In genomic region chr12:111455311-111455846, GRCm38 (mm10) we compare ENCODE assay signal across 14 mouse cellular contexts. TPM values are rescaled to one million over a fixed set of nuclear protein-coding genes. Genes with fewer than 3 reads are reported as not detected.
DNase-seq lines count a peak whose midpoint lies in the region; ATAC-seq and TF ChIP-seq lines count a peak whose summit lies in the region.
"Had no signal": no experiment of that assay in that cellular context is flagged by ENCODE, and none has a peak within 500 bp of the region (broad histone marks: within the 10 kb centered on the region; RNA-seq: fewer than 3 reads in every experiment).

No protein-coding gene starts in this region.

- no peak overlapping the region for H3K27ac ChIP-seq in heart, postnatal 0 days (ENCODE audit: low read depth)
- H3K27ac ChIP-seq: embryonic facial prominence, embryonic 12.5 days; forebrain, embryonic 13.5 days; hindbrain, postnatal 0 days; midbrain, embryonic 12.5 days had no signal

- H3K4me2 ChIP-seq in heart, postnatal 0 days (ENCODE audit: low read depth, low read length): no peak overlapping the region
- H3K4me2 ChIP-seq: embryonic facial prominence, embryonic 12.5 days; forebrain, embryonic 13.5 days; midbrain, embryonic 12.5 days had no signal

- ATAC-seq in Patski: peak; percentile 17
- ATAC-seq in heart, postnatal 0 days (ENCODE audit: insufficient read depth, low read depth): 0 out of 2 replicates have a peak, but pooled peaks have one; percentile 4
- ATAC-seq in megakaryocyte-erythroid progenitor cell, adult 5-6 weeks (replicated peaks; ENCODE audit: low FRiP score, low TSS enrichment, poor library complexity, severe bottlenecking): 0 out of 2 replicates have a peak, but pooled peaks have one; percentile 2
- ATAC-seq: forebrain, embryonic 13.5 days; hindbrain, postnatal 0 days had no signal

- WGBS in heart, postnatal 0 days: 53% methylated on average over 12 of the region's 12 CpGs

- no peak overlapping the region for H3K4me3 ChIP-seq in heart, postnatal 0 days (ENCODE audit: low read depth, low read length)
- H3K4me3 ChIP-seq: embryonic facial prominence, embryonic 12.5 days; forebrain, embryonic 13.5 days; midbrain, embryonic 12.5 days had no signal

- TF ChIP-seq EP300 in heart, postnatal 0 days (IDR thresholded peaks at IDR 0.05; ENCODE audit: low read depth): no peak

- CTCF ChIA-PET in Patski (lab: Charles Lee): interaction anchor here (1.9 to 10.0 kb wide), 2 partner anchors 29 to 49 kb away, joined by 4 to 144 read pairs; no protein-coding TSS in a partner anchor

- peak; percentile 40 for DNase-seq in kidney, adult 11 months
- DNase-seq in kidney, adult 9 months: no peak
- no peak for DNase-seq in Patski (ENCODE audit: low read depth, low spot score)
- no peak for DNase-seq in heart, postnatal 0 days (ENCODE audit: low spot score)
- DNase-seq in T-cell, adult 2 months (ENCODE audit: low spot score): no peak
- DNase-seq in adrenal gland, adult 8-10 months: no peak
- DNase-seq: thymus, postnatal 36 days had no signal

- in situ Hi-C loops in Patski (cut with MboI; ENCODE audit: low pct_unique_long_range_greater_than_20kb): no loop called here

- no peaks in the 10 kb centered on the region for H3K9me3 ChIP-seq in heart, postnatal 0 days (replicated peaks; ENCODE audit: control insufficient read depth, low read length)
- H3K9me3 ChIP-seq: embryonic facial prominence, embryonic 12.5 days; forebrain, embryonic 13.5 days; midbrain, embryonic 12.5 days had no signal

- no peaks in the 10 kb centered on the region for H3K27me3 ChIP-seq in Patski
- peaks cover 21% of the 10 kb centered on the region for H3K27me3 ChIP-seq in heart, postnatal 0 days (ENCODE audit: control insufficient read depth, insufficient read depth, low read length)

- POLR2A ChIA-PET in Patski (lab: Charles Lee): interaction anchor here (1.5 to 2.0 kb wide), 3 partner anchors 12 to 26 kb away, joined by 5 to 9 read pairs (median 5); no protein-coding TSS in a partner anchor

- no peaks in the 10 kb centered on the region for H3K36me3 ChIP-seq in heart, postnatal 0 days (replicated peaks; ENCODE audit: control insufficient read depth, insufficient read depth, low read length)
- H3K36me3 ChIP-seq: embryonic facial prominence, embryonic 12.5 days; midbrain, embryonic 12.5 days had no signal

- no peak overlapping the region for H3K9ac ChIP-seq in heart, postnatal 0 days (replicated peaks; ENCODE audit: low read depth, low read length)
- H3K9ac ChIP-seq: embryonic facial prominence, embryonic 12.5 days; forebrain, embryonic 13.5 days; midbrain, embryonic 12.5 days had no signal

- no peak for TF ChIP-seq CTCF in Patski (IDR thresholded peaks at IDR 0.05)
- TF ChIP-seq CTCF in heart, postnatal 0 days (IDR thresholded peaks at IDR 0.05; ENCODE audit: low read depth): no peak

- H3K4me1 ChIP-seq in heart, postnatal 0 days (ENCODE audit: control insufficient read depth, insufficient read depth): peaks cover 12% of the 10 kb centered on the region; the same call in 1 of the 2 replicates
- H3K4me1 ChIP-seq: forebrain, embryonic 13.5 days; midbrain, embryonic 12.5 days had no signal

RNA-seq across cellular contexts. Expression of gene Tnfaip2, which starts 13.1 kb away (rescaled TPM):
- polyA plus RNA-seq in Patski (2021): 57.5 TPM
- total RNA-seq in heart, postnatal 0 days (2014; rRNA removed; ENCODE audit: low replicate concordance): 12.5 and 14.8 TPM in 2 replicates
- polyA plus RNA-seq in heart, postnatal 0 days (2015; fragmentation: Nextera tagmentation; extraction: Ambion mirVana): 8.9 and 9.5 TPM in 2 replicates
- 163 and 178 TPM in 2 replicates for total RNA-seq in megakaryocyte-erythroid progenitor cell, adult 5-6 weeks (2014; fragmentation: Nextera tagmentation)
- total RNA-seq in megakaryocyte-erythroid progenitor cell, adult 5-6 weeks (2017): 102 and 149 TPM in 2 replicates
- 10 to 100 TPM; 14.3 to 28.0 (median 17.7) TPM for total RNA-seq in adrenal gland, adult 8-10 months (2022)

RNA-seq across cellular contexts. Expression of gene Gm266, which starts 30.2 kb away (rescaled TPM):
- polyA plus RNA-seq in Patski (2021): 2.3 TPM
- total RNA-seq in heart, postnatal 0 days (2014; rRNA removed; ENCODE audit: low replicate concordance): 4.0 and 4.3 TPM in 2 replicates
- 0.85 and 1.3 TPM in 2 replicates for polyA plus RNA-seq in heart, postnatal 0 days (2015; fragmentation: Nextera tagmentation; extraction: Ambion mirVana)
- not detected in 2 replicates for total RNA-seq in megakaryocyte-erythroid progenitor cell, adult 5-6 weeks (2014; fragmentation: Nextera tagmentation)
- total RNA-seq in megakaryocyte-erythroid progenitor cell, adult 5-6 weeks (2017): not detected in 2 replicates
- not detected for total RNA-seq in adrenal gland, adult 8-10 months (2022)
- total RNA-seq: granulocyte monocyte progenitor cell, adult 5-6 weeks had no signal

RNA-seq across cellular contexts. Expression of gene Exoc3l4, which starts 38.6 kb away (rescaled TPM):
- 8.5 TPM for polyA plus RNA-seq in Patski (2021)
- 7.9 and 51.6 TPM in 2 replicates for total RNA-seq in heart, postnatal 0 days (2014; rRNA removed; ENCODE audit: low replicate concordance)
- polyA plus RNA-seq in heart, postnatal 0 days (2015; fragmentation: Nextera tagmentation; extraction: Ambion mirVana): 8.5 and 9.8 TPM in 2 replicates
- 0.27 TPM in 1 of 2 replicates, not detected in the other for total RNA-seq in megakaryocyte-erythroid progenitor cell, adult 5-6 weeks (2014; fragmentation: Nextera tagmentation)
- not detected in 2 replicates for total RNA-seq in megakaryocyte-erythroid progenitor cell, adult 5-6 weeks (2017)
- total RNA-seq in adrenal gland, adult 8-10 months (2022): 10 to 100 TPM in 1 of 4 experiments, 1 to 10 TPM in 3; 3.2 to 10.0 (median 7.8) TPM

RNA-seq across cellular contexts. Expression of gene Lbhd2, which starts 48.8 kb away (rescaled TPM):
- polyA plus RNA-seq in Patski (2021): not detected
- not detected in 2 replicates for total RNA-seq in heart, postnatal 0 days (2014; rRNA removed; ENCODE audit: low replicate concordance)
- polyA plus RNA-seq in heart, postnatal 0 days (2015; fragmentation: Nextera tagmentation; extraction: Ambion mirVana): not detected in 2 replicates
- total RNA-seq in megakaryocyte-erythroid progenitor cell, adult 5-6 weeks (2014; fragmentation: Nextera tagmentation): not detected in 2 replicates
- not detected in 2 replicates for total RNA-seq in megakaryocyte-erythroid progenitor cell, adult 5-6 weeks (2017)
- total RNA-seq in adrenal gland, adult 8-10 months (2022): 1 to 10 TPM in 1 of 4 experiments, under 1 TPM in 3; 0.67 to 1.0 (median 0.78) TPM
- total RNA-seq: granulocyte monocyte progenitor cell, adult 5-6 weeks had no signal
- polyA plus RNA-seq: neural tube, embryonic 11.5 days had no signal
